Mouse (Mus musculus) E14TG2a.4 (cell line): ENCODE measurements around the gene Supv3l1.

Experiments used
- CTCF ChIP-seq: conservative IDR thresholded peaks from 2 replicates; pipeline ENCODE4 v1.5.1; 2014; ENCODE audit warnings: low read length
- NANOG ChIP-seq: IDR thresholded peaks from 2 replicates; pipeline ENCODE4 v1.6.1; 2014; ENCODE audit warnings: borderline replicate concordance, low read length, mixed read lengths

DNA sequence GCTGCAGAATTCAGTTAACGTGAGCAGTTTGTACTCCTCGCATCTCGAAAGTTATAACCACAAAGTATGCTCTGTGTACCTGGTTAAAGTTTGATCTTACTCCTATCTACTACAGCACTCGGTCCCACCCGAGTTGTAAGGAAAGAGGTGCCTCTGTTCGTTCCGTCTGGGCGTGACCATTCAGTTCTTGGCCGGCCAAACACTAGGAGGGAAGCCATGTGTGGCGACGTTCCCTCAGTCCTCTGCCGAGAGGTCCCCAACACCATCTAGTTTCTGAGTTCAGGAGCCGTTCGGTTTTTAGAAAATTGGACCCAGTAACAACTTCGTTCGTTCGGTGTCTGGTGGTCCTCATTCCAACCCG is 722 bp upstream of the Supv3l1 start:
- TF ChIP-seq CTCF = no peak
- TF ChIP-seq NANOG = no peak
